Mouse (Mus musculus) hindbrain, postnatal 0 days (tissue): ENCODE measurements around the gene Foxg1. TPM values are rescaled to one million over a fixed set of nuclear protein-coding genes. Genes with fewer than 3 reads are reported as not detected.
A peak's percentile ranks its signal among the peaks of the same experiment; 100 is the strongest.

Experiments used
- ATAC-seq: fragments of 200-750 bp; cut with Nextera tagmentation; 2 replicates; pipeline ENCODE4 v1.8.0; 2017; ENCODE audit warnings: mild to moderate bottlenecking, moderate TSS enrichment, moderate library complexity
- DNase-seq: peaks from one replicate; pipeline ENCODE4 v3.0.0-alpha.2; 2015; ENCODE audit warnings: low spot score
- H3K27ac ChIP-seq: fragments of 300-500 bp; sonication (generic); 2 replicates; pipeline ENCODE4 v1.5.1; 2014; ENCODE audit warnings: mild to moderate bottlenecking
- H3K27me3 ChIP-seq: fragments of 300-500 bp; sonication (generic); 2 replicates; pipeline ENCODE4 v1.6.1; 2014; ENCODE audit warnings: low read length, mixed read lengths; ENCODE audit not compliant: insufficient read depth
- H3K36me3 ChIP-seq: fragments of 300-500 bp; sonication (generic); 2 replicates; pipeline ENCODE4 v1.6.1; 2014; ENCODE audit warnings: low read length, mixed read lengths; ENCODE audit not compliant: insufficient read depth
- H3K4me1 ChIP-seq: fragments of 300-500 bp; sonication (generic); 2 replicates; pipeline ENCODE4 v1.6.1; 2014; ENCODE audit warnings: antibody characterized with exemption, low read length, mixed read lengths; ENCODE audit not compliant: insufficient read depth
- H3K4me2 ChIP-seq: fragments of 300-500 bp; sonication (generic); 2 replicates; pipeline ENCODE4 v1.6.1; 2014; ENCODE audit warnings: low read depth, mild to moderate bottlenecking, low read length, moderate library complexity, mixed read lengths
- H3K4me3 ChIP-seq: fragments of 300-500 bp; sonication (generic); 2 replicates; pipeline ENCODE4 v1.5.1; 2014; ENCODE audit warnings: low read length
- H3K9ac ChIP-seq: fragments of 300-500 bp; sonication (generic); replicated peaks from 2 replicates; pipeline ENCODE4 v1.6.1; 2014; ENCODE audit warnings: mild to moderate bottlenecking, low read length, moderate library complexity, mixed read lengths
- H3K9me3 ChIP-seq: fragments of 300-500 bp; sonication (generic); 2 replicates; pipeline ENCODE4 v1.6.1; 2016; ENCODE audit warnings: low read length, mixed read lengths
- CTCF ChIP-seq: IDR thresholded peaks from 2 replicates; pipeline ENCODE4 v1.5.1; 2016; ENCODE audit warnings: antibody characterized with exemption, control low read depth, low read depth
- WGBS: fragments of 180-500 bp; shearing (Covaris S2); extraction: QIAGEN DNeasy Blood & Tissue Kit; methylation state at CpG from one replicate; pipeline ENCODE4 v1.1.7; 2014; 5-methylcytosine and 5-hydroxymethylcytosine counted together
- polyA plus RNA-seq: library from polyadenylated mRNA; unstranded; fragments of >200 nt; fragmentation: Nextera tagmentation; extraction: Ambion mirVana; gene quantifications from 2 replicates; pipeline ENCODE4 v1.2.1, GENCODE M21; 2015
- total RNA-seq: library from RNA; depleted of rRNA; stranded (reverse); fragments of >200 nt; gene quantifications from 2 replicates; pipeline ENCODE4 v1.2.3, GENCODE M21; 2014

The Foxg1 gene
- total and polyA plus RNA-seq, 2 experiments from 2014 or later = 0.16 TPM; not detected in 1

DNA sequence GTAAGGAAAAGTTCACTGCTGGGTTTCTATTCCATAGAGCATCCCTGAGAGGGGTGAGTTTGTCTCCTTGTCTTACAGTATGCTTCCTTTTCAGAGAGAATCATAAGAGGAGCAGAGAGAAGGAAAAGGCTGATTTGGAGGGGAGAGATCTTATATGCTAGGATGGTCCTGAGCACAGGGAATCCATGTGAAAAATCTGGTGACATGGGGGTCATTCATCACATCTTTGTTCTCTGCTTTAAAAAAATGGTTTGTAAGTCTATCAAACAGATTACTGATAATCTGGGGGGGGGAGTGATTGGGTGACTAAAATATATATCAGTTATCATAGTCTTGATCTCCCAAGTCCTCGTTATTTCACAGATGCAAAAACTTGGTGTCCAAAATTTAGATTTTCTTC lies 14.3 kb downstream of the Foxg1 start:
- Histone ChIP-seq H3K36me3 (no peaks in the 10 kb centered on the region), H3K27me3 (peaks cover 84% of the 10 kb centered on the region), H3K4me3 (no peak overlapping the region), H3K27ac (no peak overlapping the region), H3K4me1 (peaks cover 8% of the 10 kb centered on the region; the same call in 1 of the 2 replicates), H3K9me3 (no peaks in the 10 kb centered on the region), H3K4me2 (no peak overlapping the region), H3K9ac (no peak overlapping the region)
- WGBS = 25% methylated on average over 1 of the region's 1 CpGs
- no peak for TF ChIP-seq CTCF
- no peak for ATAC-seq
- no peak for DNase-seq

GRCm38 (mm10) chr12:49397443-49398162 lies 15.1 kb downstream of the Foxg1 start:
- Histone ChIP-seq H3K36me3 (no peaks in the 10 kb centered on the region), H3K4me2 (no peak overlapping the region), H3K9me3 (no peaks in the 10 kb centered on the region), H3K4me3 (no peak overlapping the region), H3K4me1 (peaks cover 8% of the 10 kb centered on the region; the same call in 1 of the 2 replicates), H3K27me3 (peaks cover 78% of the 10 kb centered on the region), H3K9ac (no peak overlapping the region), H3K27ac (no peak overlapping the region)
- WGBS = 22% methylated on average over 4 of the region's 4 CpGs
- DNase-seq = no peak
- ATAC-seq = no peak
- TF ChIP-seq CTCF = no peak

- no peak overlapping the region for H3K27ac ChIP-seq
- no peak overlapping the region for H3K4me2 ChIP-seq
- H3K4me3 ChIP-seq = no peak overlapping the region
- no peaks in the 10 kb centered on the region for H3K36me3 ChIP-seq
- H3K9me3 ChIP-seq = no peaks in the 10 kb centered on the region
- no peak for TF ChIP-seq CTCF
- ATAC-seq (no peak), DNase-seq (no peak)
- H3K27me3 ChIP-seq = peaks cover 79% of the 10 kb centered on the region
- H3K9ac ChIP-seq = no peak overlapping the region
- H3K4me1 ChIP-seq = peaks cover 8% of the 10 kb centered on the region; the same call in 1 of the 2 replicates
Measured at GRCm38 (mm10) chr12:49398163-49398540, 15.7 kb downstream of the Foxg1 start.

- no peak overlapping the region for H3K4me2 ChIP-seq
- 17% methylated on average over 3 of the region's 3 CpGs for WGBS
- H3K27ac ChIP-seq = no peak overlapping the region
- no peaks in the 10 kb centered on the region for H3K9me3 ChIP-seq
- H3K27me3 ChIP-seq = peaks cover 81% of the 10 kb centered on the region
- no peak for DNase-seq
- H3K36me3 ChIP-seq = no peaks in the 10 kb centered on the region
- H3K4me3 ChIP-seq = no peak overlapping the region
- no peak for TF ChIP-seq CTCF
- ATAC-seq = no peak
- H3K4me1 ChIP-seq = peaks cover 8% of the 10 kb centered on the region; the same call in 1 of the 2 replicates
- H3K9ac ChIP-seq = no peak overlapping the region
Measured at GRCm38 (mm10) chr12:49398636-49399035, 16.2 kb downstream of the Foxg1 start.

- Histone ChIP-seq H3K27me3 (peaks cover 78% of the 10 kb centered on the region), H3K4me1 (peaks cover 8% of the 10 kb centered on the region; the same call in 1 of the 2 replicates), H3K27ac (no peak overlapping the region), H3K36me3 (no peaks in the 10 kb centered on the region), H3K9me3 (no peaks in the 10 kb centered on the region), H3K4me2 (no peak overlapping the region), H3K9ac (no peak overlapping the region), H3K4me3 (no peak overlapping the region)
- TF ChIP-seq CTCF = no peak
- DNase-seq (no peak), ATAC-seq (no peak)
- 3% methylated on average over 1 of the region's 1 CpGs for WGBS
Measured at GRCm38 (mm10) chr12:49399611-49400010, 17.2 kb downstream of the Foxg1 start.

DNA sequence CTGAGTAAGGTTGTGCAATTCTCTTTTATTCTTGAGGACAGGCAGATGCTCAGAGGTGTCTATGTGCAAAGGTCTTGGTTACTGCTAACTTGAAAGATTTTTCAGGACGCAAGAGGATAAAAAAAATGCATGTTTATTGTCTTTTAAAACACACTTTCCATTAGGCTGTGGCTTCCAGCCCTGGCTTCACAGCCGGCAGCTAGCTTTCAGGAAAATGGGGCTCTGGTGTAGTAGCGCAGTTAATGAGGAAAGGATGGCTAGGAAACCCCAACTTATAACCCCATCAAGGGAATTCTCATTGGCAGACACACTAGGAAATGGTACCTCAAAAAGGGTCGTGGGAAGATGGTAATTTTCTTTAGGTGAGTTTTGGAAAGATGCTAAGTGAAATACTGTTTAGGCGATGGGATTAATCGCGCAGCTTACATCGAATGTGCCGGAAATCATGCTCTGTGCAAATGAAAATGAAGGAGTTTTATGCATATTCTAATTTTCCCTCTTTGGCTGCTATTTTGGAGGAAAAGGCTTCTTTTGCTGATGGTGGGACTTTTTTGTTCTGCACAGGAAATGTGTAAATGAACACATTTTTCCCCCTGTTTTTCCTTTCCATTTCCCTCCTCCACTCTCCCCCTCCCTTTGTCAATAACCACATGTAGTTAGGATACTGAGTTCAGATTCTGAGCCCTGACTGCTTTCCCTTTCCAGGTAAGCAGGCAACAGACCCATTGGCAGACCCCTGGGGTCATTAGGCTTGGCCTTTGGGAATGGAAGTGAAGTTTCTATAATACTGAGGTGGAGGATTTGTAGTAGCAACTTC lies 17.8 kb downstream of the Foxg1 start:
- no peak for DNase-seq
- no peak for ATAC-seq
- peaks cover 72% of the 10 kb centered on the region for H3K27me3 ChIP-seq

GRCm38 (mm10) chr12:49400853-49401118 lies 18.3 kb downstream of the Foxg1 start:
- peaks cover 69% of the 10 kb centered on the region for H3K27me3 ChIP-seq
- H3K9ac ChIP-seq = no peak overlapping the region
- peak; percentile 76 for ATAC-seq
- no peaks in the 10 kb centered on the region for H3K9me3 ChIP-seq
- WGBS = 1% methylated on average over 8 of the region's 8 CpGs
- H3K27ac ChIP-seq = no peak overlapping the region
- H3K4me2 ChIP-seq = peak overlapping the region; percentile 65
- no peak for TF ChIP-seq CTCF
- peaks cover 8% of the 10 kb centered on the region; the same call in 1 of the 2 replicates for H3K4me1 ChIP-seq
- no peak for DNase-seq
- H3K36me3 ChIP-seq = no peaks in the 10 kb centered on the region
- H3K4me3 ChIP-seq = peak overlapping the region; percentile 38

More for the DNA sequence above, 17.8 kb downstream of the Foxg1 start:
- TF ChIP-seq CTCF = no peak
- H3K9me3 ChIP-seq = no peaks in the 10 kb centered on the region
- H3K4me2 ChIP-seq = peak overlapping the region; percentile 65; the same call in 1 of the 2 replicates
- H3K4me3 ChIP-seq = no peak overlapping the region
- H3K36me3 ChIP-seq = no peaks in the 10 kb centered on the region
- WGBS = 6% methylated on average over 9 of the region's 9 CpGs
- no peak overlapping the region for H3K27ac ChIP-seq
- no peak overlapping the region for H3K9ac ChIP-seq
- H3K4me1 ChIP-seq = peaks cover 8% of the 10 kb centered on the region; the same call in 1 of the 2 replicates
